Mouse (Mus musculus) v-Abl transformed pro-B cells (cell line): ENCODE results near the gene Rgs10.

Experiments used
- in situ Hi-C, 2 experiments: fragments of 400-800 bp; cut with MboI; formaldehyde crosslinking; loops; one replicate each; pipeline ENCODE4 v1.15.1; 2025; ENCODE audit not compliant: unreplicated experiment in 2 of 2

The Rgs10 gene

DNA sequence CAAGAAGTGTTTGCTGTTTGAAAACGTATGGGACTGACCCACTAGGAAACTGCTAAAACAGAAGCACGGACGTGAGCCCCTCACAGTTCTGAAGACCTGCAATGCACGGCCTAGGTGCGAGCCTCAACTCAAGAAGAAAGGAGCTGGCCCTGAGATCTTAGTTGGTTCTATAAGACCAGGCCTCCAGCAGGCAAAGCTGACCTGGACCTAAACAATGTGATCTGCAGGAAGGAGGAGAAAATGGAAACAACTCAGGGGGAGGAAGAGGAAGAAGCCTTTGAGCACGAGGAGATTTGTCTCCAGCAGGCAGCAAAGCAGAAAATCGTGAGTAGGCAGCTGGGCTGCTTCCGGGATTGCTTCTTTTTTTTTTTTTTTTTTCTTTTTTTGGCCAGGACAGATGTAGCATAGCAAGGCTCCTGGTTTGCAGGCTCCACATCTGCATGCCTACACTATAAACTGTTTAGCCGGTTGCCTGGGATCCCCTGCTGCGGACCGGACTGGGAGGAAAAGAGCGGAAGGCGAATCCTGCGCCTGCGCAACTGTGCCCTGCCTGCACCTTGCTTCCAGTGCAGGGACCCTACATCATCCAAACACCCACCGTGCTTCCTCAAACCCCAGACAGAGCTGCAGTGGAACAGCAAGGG lies 39.3 kb downstream of the Rgs10 start:
- in situ Hi-C loops: loop anchor here in 1 of 2 experiments (5.0 kb wide), 1 partner anchor 38 kb away; the partner anchor contains the start of gene Rgs10

DNA sequence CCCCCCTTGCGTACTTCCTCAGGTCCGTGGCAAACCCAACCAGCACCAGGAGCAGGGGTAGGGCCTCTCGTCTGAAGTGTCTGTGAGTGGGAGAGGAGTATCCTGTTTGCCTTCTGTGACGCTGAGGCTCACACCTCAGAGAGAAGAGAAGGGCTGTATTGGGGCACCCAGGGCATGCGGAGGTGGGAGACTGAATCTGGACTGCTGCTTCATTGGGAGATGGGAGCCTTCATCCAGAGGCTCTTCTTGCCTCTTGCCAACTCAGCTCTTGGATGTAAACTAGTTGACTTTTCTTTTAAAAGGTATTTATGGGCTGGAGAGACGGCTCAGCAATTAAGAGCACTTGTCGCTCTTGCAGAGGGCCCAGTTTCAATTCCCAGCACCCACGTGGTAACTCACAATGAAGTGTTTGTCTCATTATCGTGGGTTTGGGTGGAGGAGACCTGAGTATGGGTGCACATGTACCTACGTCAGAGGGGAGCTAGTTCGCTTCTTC lies 42.3 kb downstream of the Rgs10 start:
- in situ Hi-C loops: loop anchor here in 1 of 2 experiments (5.0 kb wide), 1 partner anchor 41 kb away; the partner anchor contains the start of gene Rgs10

DNA sequence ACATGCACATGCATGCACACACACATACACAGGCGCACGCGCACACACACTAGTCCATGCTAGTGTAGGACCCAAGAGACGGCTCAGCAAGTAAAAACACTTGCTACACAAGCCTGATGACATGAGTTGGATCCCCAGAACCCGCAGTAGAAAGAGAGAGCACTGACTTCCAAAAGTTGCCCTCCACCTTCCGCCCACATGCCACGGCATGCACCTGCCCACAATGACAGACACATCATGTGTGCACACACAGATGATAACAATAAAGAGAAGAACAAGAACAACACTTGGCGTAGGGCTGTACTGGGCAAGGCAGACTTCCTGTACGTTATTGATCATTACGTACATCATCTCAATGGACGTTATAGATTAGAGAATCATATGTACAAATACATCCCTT lies 44.4 kb downstream of the Rgs10 start:
- in situ Hi-C loops: loop anchor here (5.0 kb wide), 3 partner anchors 48 to 313 kb away; partner anchors contain the start of gene Tial1 (in 1 of the 2)

DNA sequence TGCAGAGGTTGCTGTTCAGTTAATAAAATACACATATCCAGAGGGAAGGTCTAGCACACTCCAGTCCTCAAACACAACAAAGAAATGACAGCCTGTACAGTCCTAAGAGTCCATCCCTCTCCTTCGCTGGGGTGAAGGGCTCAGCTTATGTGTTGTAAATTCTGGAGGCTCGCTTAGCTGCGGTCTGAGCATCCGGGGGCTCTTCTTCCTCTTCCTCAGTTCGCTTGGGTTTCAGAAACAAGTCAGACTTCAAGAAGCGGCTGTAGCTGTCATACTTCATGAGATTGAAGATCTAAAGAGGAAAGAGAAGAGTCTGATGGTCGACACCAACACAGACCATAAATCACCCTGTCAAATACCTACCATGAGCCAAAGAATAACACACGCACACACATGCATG lies 44.8 kb downstream of the Rgs10 start:
- in situ Hi-C loops: loop anchor here (5.0 kb wide), 3 partner anchors 49 to 314 kb away; partner anchors contain the start of gene Tial1 (in 1 of the 2)

DNA sequence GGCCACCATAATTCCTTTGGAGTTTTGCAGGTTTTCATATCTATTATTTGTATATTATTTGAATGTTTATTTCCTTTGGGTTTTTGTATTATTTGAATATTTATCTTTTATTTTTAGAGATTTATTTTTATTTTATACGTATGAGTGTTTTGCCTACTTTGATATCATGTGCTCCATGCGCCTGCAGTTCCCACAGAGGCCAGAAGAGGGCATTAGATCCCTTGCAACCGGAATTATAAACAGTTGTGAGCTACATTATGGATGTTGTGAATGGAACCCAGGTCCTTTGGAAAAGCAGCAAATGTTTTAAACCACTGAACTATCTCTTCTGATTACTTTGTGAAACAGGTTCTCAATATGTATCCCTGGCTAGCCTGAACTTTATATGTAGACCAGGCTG lies 46.2 kb downstream of the Rgs10 start:
- in situ Hi-C loops: loop anchor here (5.0 kb wide), 3 partner anchors 50 to 315 kb away; partner anchors contain the start of gene Tial1 (in 1 of the 2)

DNA sequence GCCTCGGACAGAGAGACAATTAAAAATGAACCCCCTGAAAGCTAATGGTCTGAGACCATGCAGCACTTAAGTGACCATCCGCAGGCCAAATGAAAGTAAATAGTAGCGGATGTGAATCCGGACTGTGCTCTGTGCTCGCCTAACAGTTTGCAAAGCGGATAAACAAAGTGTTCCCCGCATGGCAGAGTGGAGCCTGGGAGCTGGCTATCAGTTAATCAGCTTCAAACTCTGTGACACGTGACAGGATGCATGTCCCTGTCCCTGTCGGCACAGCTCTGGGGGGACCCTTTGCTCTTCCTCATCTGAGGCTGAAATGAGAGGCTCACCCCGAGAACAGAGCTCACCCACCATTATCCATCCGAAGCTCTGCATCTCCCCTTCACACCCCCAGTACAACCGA lies 49.2 kb downstream of the Rgs10 start:
- in situ Hi-C loops: loop anchor here in 1 of 2 experiments (10.0 kb wide), 1 partner anchor 195 kb away; no protein-coding TSS in a partner anchor

DNA sequence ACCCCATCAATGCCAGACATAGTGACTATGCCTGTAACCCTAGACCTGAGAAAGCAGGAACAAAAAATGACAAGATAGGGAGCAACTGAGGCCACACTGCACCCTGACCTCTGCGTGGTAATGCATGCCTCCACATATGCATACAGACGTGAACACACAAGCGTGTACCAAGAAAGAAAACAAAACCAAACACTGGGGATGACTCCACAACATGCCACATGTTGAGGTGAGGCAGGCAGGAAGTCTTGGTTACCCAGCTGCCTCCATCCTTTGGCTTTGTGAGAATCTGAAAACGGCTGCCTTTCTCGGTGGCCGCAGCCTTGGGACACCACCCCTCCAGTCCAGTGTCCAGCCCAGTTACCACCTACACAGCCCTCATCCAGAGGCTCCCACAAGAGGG lies 49.7 kb downstream of the Rgs10 start:
- in situ Hi-C loops: loop anchor here in 1 of 2 experiments (10.0 kb wide), 1 partner anchor 196 kb away; no protein-coding TSS in a partner anchor

DNA sequence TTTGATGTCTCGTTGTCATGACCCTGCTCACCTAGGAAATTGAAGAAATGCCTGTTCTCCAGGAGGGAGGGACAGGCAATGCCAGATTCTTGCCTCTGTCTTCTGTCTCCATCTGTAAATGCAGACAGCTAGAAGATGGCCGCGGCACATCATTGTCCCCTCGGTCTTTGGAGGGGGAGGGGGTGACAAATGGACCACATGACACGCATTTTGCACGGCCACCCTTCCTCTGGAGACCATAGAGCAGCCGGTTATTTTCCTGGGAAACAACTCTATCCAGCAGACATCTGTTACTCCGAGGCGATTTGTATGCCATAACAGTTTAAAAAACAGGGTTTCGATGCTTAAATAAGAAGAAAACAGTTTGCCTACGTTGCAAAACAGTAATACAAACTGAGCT lies 51.9 kb downstream of the Rgs10 start:
- in situ Hi-C loops: loop anchor here in 1 of 2 experiments (10.0 kb wide), 1 partner anchor 198 kb away; no protein-coding TSS in a partner anchor

DNA sequence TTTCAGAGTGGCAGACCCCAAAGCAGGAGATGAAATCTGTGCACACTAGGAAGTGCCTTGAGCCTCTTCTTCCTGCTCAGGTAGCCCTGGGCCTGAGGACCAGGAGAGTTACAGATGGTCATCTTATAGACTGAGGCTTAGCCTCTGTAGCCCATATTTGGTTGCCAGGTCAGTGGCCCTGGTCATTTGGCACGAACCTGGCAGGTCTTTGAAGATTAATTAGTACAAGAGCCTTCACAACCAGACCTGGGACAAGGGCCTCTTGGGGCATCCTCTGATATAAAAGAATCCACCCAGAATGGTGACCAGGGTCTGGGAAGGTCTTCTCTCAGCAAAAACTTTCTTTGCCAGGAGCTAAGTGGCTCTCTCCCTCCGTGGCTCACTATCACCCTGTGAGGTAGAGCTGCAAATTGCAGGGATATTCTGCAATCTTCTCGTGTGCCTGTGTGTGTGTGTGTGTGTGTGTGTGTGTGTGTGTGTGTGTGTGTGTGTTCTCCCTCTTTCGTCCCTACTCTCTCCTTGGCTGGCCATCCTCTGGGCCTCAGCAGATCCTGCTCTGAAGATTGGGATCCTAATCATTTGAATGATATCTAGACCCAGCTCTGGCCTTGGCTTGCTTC lies 53.4 kb downstream of the Rgs10 start:
- in situ Hi-C loops: loop anchor here in 1 of 2 experiments (10.0 kb wide), 1 partner anchor 200 kb away; no protein-coding TSS in a partner anchor

DNA sequence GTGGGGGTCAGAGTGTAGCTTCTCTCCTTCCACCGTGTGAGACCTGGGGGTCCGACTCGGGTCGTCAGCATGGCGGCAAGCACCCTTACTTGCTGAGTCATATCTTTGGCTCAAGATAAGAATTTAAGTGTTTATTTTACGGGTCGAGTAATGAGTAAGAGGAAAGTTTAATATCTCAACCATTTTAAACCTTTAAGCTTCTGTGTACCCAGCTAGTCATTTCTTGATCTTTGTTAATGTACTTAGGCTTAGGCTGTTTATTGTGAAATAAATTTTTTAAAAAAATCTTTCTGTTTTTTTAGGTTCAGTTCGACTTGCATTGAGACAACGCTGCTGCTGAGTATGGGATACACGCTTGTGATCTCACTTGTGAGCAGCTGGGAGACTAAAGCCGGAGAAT lies 54.0 kb downstream of the Rgs10 start:
- in situ Hi-C loops: loop anchor here (5.0 to 10.0 kb wide), 2 partner anchors 200 to 223 kb away; no protein-coding TSS in a partner anchor

DNA sequence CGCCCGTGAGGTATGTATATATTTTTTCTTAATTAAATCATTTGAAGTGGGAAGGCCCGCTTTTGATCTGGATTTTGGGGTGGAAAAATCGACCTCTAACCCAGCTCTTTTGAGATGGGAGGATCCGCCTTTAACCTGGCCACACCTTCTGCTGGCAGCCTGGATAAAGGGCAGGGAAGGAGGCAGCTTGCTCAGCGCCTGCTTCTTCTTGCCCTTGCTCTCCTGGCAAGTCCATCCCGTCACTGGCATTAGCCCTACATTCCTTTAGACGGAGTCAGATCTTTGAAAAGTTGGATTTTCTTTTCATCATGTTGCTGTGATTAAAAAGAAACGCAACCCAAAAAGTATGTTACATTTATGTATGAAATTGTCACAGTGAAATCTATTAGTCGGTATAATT lies 54.8 kb downstream of the Rgs10 start:
- in situ Hi-C loops: loop anchor here (5.0 to 10.0 kb wide), 2 partner anchors 201 to 223 kb away; no protein-coding TSS in a partner anchor

DNA sequence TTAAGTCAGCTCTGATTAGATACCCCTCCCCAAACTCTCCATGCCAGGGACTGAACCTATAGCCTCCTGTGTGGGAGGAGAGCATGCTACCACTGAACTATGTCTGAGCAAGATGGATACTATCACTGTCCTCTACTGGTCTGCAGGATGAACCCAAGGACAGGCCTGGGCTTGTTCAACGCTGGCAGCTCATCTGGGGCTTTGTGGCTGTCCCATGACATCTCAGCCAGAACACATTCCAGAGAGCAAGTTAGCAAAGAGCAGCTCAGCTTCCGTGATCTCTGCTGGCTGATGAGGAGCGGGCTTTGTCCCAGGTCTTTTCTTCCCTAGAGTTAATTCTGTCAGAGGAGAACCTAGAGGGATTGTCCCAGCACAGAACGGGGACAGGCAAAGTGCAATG lies 55.6 kb downstream of the Rgs10 start:
- in situ Hi-C loops: loop anchor here (5.0 to 10.0 kb wide), 2 partner anchors 202 to 224 kb away; no protein-coding TSS in a partner anchor

DNA sequence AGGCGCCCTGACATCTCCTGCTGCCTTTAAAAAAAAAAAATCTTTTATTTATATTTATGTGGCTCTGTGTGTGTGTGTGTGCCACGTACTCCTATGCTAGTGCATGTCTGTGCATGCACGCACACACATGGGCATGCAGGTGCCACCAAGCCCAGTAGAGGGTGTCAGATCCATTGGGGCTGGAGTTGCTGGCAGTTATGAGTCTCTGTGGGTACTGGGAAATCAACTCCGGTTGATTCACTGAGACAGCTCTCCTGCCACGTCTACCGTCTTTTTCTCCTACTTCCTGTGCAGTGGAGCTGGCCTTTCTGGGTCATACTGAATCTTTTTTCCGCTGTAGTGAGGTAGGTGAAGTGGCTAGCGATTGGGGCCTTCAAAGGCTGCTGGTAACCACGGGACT lies 58.8 kb downstream of the Rgs10 start:
- in situ Hi-C loops: loop anchor here (5.0 to 10.0 kb wide), 2 partner anchors 205 to 228 kb away; no protein-coding TSS in a partner anchor

DNA sequence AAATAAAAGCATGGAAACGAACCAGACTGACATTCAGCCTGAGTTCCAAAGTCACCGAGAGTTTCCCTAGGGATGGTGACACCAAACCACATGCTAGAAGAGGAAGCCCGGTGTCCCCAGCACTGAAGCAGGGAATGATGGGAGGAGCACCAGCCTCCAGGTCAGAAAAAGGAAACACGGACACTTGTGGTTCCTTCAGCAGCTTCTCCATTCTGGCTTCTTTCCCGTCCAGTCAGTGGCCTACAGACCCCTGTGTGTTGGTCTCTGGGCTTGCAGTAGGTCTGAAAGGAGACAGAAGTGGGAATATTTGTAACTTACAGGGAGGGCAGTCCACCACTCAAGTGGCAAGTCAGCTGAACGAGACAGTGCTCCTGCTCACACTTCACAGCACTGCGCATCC lies 59.4 kb downstream of the Rgs10 start:
- in situ Hi-C loops: no loop called here

DNA sequence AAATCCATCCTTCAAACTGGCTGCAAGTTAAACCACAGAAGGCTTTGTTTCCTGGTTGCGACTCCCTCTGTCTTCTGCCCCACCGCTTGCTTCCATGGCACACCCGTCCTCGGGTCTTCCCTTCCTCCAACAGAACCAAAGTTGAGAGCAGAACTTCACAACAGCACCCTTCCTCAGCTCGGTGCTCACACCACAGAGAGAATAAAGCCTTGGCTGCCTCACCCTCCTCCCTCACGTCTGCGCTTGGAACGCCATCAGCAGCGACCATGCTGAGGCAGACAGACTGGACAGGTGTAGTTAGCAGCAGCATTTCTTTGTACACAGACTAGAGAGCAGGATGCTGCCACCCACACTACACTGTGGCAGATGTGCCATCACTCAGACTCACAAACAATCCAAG lies 59.8 kb downstream of the Rgs10 start:
- in situ Hi-C loops: no loop called here

DNA sequence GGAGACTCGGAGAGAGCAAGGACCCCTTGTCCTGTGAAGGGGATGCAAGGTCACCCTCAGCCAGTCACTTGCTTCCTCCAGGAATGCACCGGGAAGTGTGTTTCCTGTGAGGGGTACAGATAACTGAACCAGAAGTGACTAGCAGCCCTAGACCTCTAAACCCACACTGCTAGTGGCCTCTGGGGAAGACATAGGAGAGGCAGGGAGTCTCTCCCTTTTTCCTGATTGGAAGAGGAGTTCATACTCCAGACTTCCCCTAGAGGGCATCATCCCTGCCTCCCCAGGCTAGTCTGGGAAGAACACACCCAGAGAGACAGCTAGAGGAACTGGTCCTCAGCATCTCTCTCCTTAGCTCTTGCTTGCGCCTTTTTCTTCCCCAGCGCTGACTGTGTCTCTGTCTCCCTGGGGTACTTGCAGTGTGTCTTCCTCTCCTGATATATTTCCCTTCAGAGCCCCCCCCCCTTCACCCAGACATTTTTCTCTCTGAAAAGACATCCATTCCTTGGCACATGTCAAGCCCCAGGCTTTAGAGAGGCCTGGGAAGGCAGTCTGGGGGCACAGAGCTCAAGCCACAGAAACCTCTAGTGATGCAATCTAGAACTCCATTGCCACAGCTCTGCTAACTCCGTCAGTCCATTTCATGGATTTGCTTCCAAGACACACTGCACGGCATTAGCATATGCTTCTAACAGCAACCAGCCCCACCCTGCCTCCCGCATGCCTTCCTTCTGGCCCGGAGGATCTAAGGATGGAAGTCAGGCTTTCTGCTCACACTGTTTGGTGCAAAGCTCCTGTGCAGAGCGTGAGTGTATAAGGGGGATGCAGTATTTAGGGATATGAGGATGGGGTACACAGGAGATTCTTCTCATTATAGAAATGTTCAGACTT lies 61.4 kb downstream of the Rgs10 start:
- in situ Hi-C loops: no loop called here

DNA sequence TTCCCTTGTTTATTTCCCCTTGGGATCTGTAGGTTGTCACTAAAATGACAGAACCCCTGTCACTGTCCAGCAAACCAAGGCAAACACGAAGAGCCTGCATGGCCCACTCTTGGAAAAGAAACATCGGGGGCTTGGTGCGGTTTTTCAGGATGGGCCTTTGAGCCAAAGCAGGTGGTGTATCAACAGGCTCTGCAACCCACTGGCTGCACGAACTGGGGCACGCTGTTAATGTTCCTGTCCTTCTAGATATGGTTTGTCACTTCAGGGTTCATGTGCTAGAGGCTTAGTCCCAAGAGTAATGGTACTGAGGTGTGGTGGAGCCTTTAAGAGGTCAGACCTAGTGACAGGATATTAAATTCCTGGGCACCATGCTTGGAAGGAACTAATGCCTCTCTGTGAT lies 63.1 kb downstream of the Rgs10 start:
- in situ Hi-C loops: no loop called here

DNA sequence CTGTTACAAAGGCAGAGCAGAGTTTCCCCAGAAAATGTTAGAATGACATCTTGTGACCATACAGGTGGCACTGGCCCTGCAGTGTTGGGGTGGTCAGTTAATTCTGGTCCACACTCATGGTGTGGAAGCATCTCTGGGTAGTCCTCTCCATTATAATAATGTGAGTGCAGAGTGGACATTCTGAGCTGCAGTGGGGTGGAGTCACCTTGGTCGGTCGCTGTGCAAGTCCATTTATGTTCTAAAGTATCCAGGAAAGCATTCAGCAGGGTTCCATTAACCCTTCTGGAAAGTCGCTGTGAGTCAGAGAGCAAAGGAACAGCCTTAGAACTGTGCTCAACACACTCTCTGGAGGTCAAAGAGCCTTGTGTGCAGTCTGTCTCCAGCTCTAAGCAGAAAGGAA lies 65.8 kb downstream of the Rgs10 start:
- in situ Hi-C loops: no loop called here

DNA sequence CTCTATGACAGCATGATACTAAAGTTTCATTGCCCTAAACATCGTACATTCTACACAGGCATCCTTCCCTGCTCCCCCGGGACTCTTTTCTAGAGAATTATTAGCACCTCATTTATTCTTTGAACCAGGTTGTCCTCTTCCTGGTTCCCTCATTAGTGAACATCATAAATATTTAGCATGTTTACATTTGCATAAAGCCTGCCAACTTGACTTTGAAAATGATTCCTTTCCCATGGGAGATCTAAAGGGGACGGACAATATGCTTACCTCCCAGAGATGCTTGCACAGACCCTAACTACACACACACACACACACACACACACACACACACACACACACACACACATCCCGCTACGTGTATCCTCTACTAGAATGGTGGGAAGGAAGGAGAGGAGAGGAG lies 67.4 kb downstream of the Rgs10 start:
- in situ Hi-C loops: no loop called here

DNA sequence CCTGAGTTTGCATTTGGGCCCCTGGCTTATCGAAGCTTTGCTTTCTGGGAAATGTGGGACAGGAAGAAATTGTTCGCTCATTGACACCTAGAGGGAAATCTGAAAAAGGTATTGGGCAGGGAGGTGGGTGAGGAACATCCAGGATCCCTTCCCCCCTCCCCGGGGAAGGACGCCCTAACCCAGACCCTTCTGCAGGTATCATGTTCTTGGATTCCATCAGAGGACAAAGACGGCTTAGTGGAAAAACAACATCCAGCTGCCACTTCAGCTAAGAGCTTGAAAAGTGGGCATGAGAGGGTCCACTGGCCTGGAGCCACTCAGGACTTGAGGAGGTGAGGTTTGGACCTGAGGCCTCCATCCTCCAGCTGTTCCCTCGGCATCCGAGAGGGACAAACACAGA lies 68.2 kb downstream of the Rgs10 start:
- in situ Hi-C loops: no loop called here
